Mouse (Mus musculus) 3T3-L1 (cell line): ENCODE measurements at regions not wholly inside any gene's neighbourhood (a gene's known extent, or its start where the extent isn't known, plus 50 kb on each side); places are given as distances from the start of the nearest gene placed in this dataset.
A peak's percentile ranks its signal among the peaks of the same experiment; 100 is the strongest.

Experiments
- DNase-seq: peaks from one replicate; pipeline ENCODE4 v3.0.0-alpha.2; 2015; ENCODE audit warnings: low read depth, low spot score

GRCm38 (mm10) chr6:16064691-16065090 is 344.2 kb downstream of the Mdfic start:
- DNase-seq = no peak

GRCm38 (mm10) chr6:16065121-16065520 is 344.7 kb downstream of the Mdfic start:
- DNase-seq = no peak

GRCm38 (mm10) chr6:16076266-16076665 is 355.8 kb downstream of the Mdfic start:
- DNase-seq = no peak

GRCm38 (mm10) chr6:16077195-16077810 is 356.8 kb downstream of the Mdfic start:
- DNase-seq = no peak

- no peak for DNase-seq
Measured at GRCm38 (mm10) chr6:16077917-16078316, 357.5 kb downstream of the Mdfic start.

GRCm38 (mm10) chr6:16086952-16087537 is 366.6 kb downstream of the Mdfic start:
- no peak for DNase-seq

- DNase-seq = no peak
Measured at GRCm38 (mm10) chr6:16098761-16099160, 378.3 kb downstream of the Mdfic start.

GRCm38 (mm10) chr6:16141009-16141408 is 420.5 kb downstream of the Mdfic start:
- no peak for DNase-seq

GRCm38 (mm10) chr6:16144538-16144937 is 424.1 kb downstream of the Mdfic start:
- no peak for DNase-seq

- DNase-seq = peak; percentile 20
Measured at GRCm38 (mm10) chr6:16150535-16150934, 430.1 kb downstream of the Mdfic start.

GRCm38 (mm10) chr6:16151478-16151877 is 431.0 kb downstream of the Mdfic start:
- no peak for DNase-seq

GRCm38 (mm10) chr6:16152691-16153090 is 432.2 kb downstream of the Mdfic start:
- DNase-seq = no peak

- no peak for DNase-seq
Measured at GRCm38 (mm10) chr6:16165012-16165411, 444.6 kb downstream of the Mdfic start.

GRCm38 (mm10) chr6:16171871-16172270 is 451.4 kb downstream of the Mdfic start:
- DNase-seq = no peak

GRCm38 (mm10) chr6:16177313-16177712 is 456.9 kb downstream of the Mdfic start:
- no peak for DNase-seq

GRCm38 (mm10) chr6:16187983-16188550 is 467.6 kb downstream of the Mdfic start:
- DNase-seq = peak; percentile 41

- no peak for DNase-seq
Measured at GRCm38 (mm10) chr6:16212975-16213374, 492.5 kb downstream of the Mdfic start.

- DNase-seq = no peak
Measured at GRCm38 (mm10) chr6:16213635-16214034, 493.2 kb downstream of the Mdfic start.

GRCm38 (mm10) chr6:16221002-16221627 is 500.7 kb downstream of the Mdfic start:
- DNase-seq = peak; percentile 63
